Mouse (Mus musculus) midbrain, embryonic 15.5 days (tissue): ENCODE data around the gene Mrpl36. TPM values are rescaled to one million over a fixed set of nuclear protein-coding genes. Genes with fewer than 3 reads are reported as not detected.

ENCODE experiments used
- ATAC-seq: fragments of 200-750 bp; cut with Nextera tagmentation; replicated peaks from 2 replicates; pipeline ENCODE4 v1.8.0; 2017; ENCODE audit warnings: moderate TSS enrichment
- H3K27ac ChIP-seq: fragments of 300-500 bp; sonication (generic); 2 replicates; pipeline ENCODE4 v1.5.1; 2015; ENCODE audit warnings: mild to moderate bottlenecking, inconsistent platforms
- H3K27me3 ChIP-seq: fragments of 300-500 bp; sonication (generic); replicated peaks from 2 replicates; pipeline ENCODE4 v1.6.1; 2015; ENCODE audit warnings: inconsistent platforms
- H3K36me3 ChIP-seq: fragments of 300-500 bp; sonication (generic); replicated peaks from 2 replicates; pipeline ENCODE4 v1.6.1; 2015; ENCODE audit warnings: inconsistent platforms
- H3K4me1 ChIP-seq: fragments of 300-500 bp; sonication (generic); 2 replicates; pipeline ENCODE4 v1.6.1; 2015; ENCODE audit warnings: inconsistent platforms
- H3K4me2 ChIP-seq: fragments of 300-500 bp; sonication (generic); 2 replicates; pipeline ENCODE4 v1.6.1; 2015; ENCODE audit warnings: inconsistent platforms, mild to moderate bottlenecking, moderate library complexity
- H3K4me3 ChIP-seq: fragments of 300-500 bp; sonication (generic); 2 replicates; pipeline ENCODE4 v1.5.1; 2015; ENCODE audit warnings: mild to moderate bottlenecking, inconsistent platforms
- H3K9ac ChIP-seq: fragments of 300-500 bp; sonication (generic); 2 replicates; pipeline ENCODE4 v1.6.1; 2015; ENCODE audit warnings: mild to moderate bottlenecking, inconsistent platforms
- H3K9me3 ChIP-seq: fragments of 300-500 bp; sonication (generic); 2 replicates; pipeline ENCODE4 v1.6.1; 2016; ENCODE audit warnings: inconsistent platforms
- WGBS: fragments of 180-500 bp; shearing (Covaris S2); methylation state at CpG from one replicate; pipeline ENCODE4 v1.1.7; 2015; ENCODE audit warnings: mixed read lengths; 5-methylcytosine and 5-hydroxymethylcytosine counted together
- polyA plus RNA-seq: library from polyadenylated mRNA; unstranded; fragments of >200 nt; fragmentation: Nextera tagmentation; extraction: Ambion mirVana; gene quantifications from 2 replicates; pipeline ENCODE4 v1.2.1, GENCODE M21; 2015

The Mrpl36 gene
- polyA plus RNA-seq, 1 experiment from 2014 or later, result 74.3 TPM

DNA sequence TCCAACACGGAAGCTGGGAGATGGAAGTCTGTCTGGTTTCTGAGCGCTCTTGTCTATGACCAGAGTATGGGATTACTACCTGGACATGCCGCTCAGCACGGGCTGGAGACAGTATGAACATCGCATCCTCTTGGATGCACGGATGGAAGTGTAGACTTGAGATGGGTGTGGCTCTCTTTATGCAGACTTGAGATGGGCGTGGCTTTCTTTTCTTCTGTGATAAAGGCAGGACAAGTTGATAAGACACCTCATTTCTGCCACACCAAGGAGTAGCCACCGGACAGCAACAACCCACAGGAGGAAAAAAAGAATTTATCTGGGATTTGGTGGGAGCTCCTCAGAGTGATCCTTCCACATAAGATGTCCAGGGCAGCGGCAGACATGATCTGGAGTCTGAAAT is 22.4 kb downstream of the Mrpl36 start:
- no peak overlapping the region for H3K9ac ChIP-seq
- H3K4me2 ChIP-seq, result no peak overlapping the region
- H3K9me3 ChIP-seq, result no peaks in the 10 kb centered on the region
- no peaks in the 10 kb centered on the region for H3K27me3 ChIP-seq
- no peaks in the 10 kb centered on the region for H3K4me1 ChIP-seq
- no peaks in the 10 kb centered on the region for H3K36me3 ChIP-seq
- ATAC-seq, result no peak
- WGBS, result 89% methylated on average over 9 of the region's 9 CpGs
- no peak overlapping the region for H3K4me3 ChIP-seq
- H3K27ac ChIP-seq, result no peak overlapping the region

DNA sequence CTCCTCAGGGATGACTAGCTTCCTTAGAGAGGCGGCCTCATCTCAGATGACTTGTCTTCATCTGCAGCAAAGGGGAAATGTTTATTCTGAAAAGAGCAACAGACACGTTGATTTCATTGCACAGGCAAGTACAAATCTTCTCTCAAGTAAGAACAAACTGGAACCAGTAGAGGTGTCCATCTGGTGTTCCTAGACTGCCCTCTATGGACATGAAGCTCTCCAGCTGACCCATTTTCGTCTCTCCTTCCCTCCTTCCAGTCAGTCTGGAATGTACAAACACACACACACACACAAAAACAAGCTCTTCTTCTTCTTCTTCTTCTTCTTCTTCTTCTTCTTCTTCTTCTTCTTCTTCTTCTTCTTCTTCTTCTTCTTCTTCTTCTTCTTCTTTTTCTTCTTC is 23.6 kb downstream of the Mrpl36 start:
- Histone ChIP-seq H3K9ac (no peak overlapping the region), H3K27me3 (no peaks in the 10 kb centered on the region), H3K36me3 (no peaks in the 10 kb centered on the region), H3K4me2 (no peak overlapping the region), H3K4me3 (no peak overlapping the region), H3K27ac (no peak overlapping the region), H3K4me1 (no peaks in the 10 kb centered on the region), H3K9me3 (no peaks in the 10 kb centered on the region)
- 76% methylated on average over 3 of the region's 3 CpGs for WGBS
- ATAC-seq, result no peak

DNA sequence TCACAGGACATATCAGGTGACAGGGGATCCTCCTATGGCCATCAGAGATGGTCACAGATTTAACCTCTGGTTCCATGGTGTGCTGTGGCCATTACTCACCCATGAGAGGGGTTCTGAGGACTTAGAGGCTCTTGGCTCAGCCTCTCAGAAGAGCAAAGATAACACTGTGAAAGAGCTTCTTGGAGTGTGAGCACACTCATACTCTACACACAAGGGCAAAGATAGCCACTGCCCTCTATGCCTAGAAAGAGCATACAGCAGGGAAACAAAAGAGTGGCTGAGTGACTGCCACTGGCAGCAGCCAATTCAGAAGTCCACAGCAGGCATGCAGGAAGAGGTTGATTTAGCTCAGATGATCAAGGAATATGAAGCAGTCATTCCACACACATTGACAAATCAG is 24.2 kb downstream of the Mrpl36 start:
- Histone ChIP-seq H3K27me3 (no peaks in the 10 kb centered on the region), H3K9me3 (no peaks in the 10 kb centered on the region), H3K36me3 (no peaks in the 10 kb centered on the region), H3K4me2 (no peak overlapping the region), H3K4me1 (no peaks in the 10 kb centered on the region), H3K4me3 (no peak overlapping the region), H3K27ac (no peak overlapping the region), H3K9ac (no peak overlapping the region)
- ATAC-seq, result no peak

DNA sequence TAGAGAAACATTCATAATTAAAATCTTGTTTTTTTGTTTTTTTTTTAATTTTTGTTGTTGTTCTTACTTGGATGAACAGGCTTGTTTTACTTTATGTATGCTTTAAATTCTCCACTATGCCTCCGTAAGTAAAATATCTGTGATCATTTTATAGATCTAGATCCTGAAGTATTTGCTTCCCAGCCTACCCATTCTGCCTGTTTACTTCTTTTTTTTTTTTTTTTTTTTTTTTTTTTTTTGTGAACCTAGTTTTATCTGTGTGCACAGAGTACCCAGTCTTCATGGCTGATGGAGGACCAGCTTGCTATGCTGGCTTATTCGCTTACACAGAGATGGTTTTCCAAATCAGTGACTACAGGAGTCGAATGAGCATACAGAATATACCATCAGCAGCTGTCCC is 28.8 kb downstream of the Mrpl36 start:
- H3K9ac ChIP-seq, result no peak overlapping the region
- no peaks in the 10 kb centered on the region for H3K36me3 ChIP-seq
- no peak overlapping the region for H3K27ac ChIP-seq
- ATAC-seq, result no peak
- H3K9me3 ChIP-seq, result no peaks in the 10 kb centered on the region
- H3K4me1 ChIP-seq, result no peaks in the 10 kb centered on the region
- H3K27me3 ChIP-seq, result no peaks in the 10 kb centered on the region
- H3K4me2 ChIP-seq, result no peak overlapping the region
- 88% methylated on average over 3 of the region's 3 CpGs for WGBS
- H3K4me3 ChIP-seq, result no peak overlapping the region

DNA sequence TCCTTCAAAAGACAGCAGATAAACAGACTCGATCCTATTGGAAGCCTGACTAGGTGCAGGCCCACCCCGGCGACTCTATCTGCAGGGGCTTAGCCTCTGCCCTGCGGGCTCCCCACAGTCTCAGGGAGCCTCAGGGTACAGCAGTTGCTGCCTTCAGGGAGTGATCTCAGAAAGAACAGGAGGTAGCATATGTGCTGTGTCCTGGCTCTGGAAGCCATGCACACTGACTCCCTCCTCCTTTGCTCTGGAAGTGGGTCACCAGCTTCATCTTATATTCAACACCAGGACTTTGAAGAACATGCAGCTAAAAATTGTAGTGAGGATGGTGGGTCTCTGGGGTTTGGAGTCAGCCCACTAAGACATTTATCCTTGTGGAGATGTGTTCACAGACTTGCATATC is 45.1 kb downstream of the Mrpl36 start:
- no peak overlapping the region for H3K27ac ChIP-seq
- no peak overlapping the region for H3K4me3 ChIP-seq
- H3K27me3 ChIP-seq, result no peaks in the 10 kb centered on the region
- no peak overlapping the region for H3K4me2 ChIP-seq
- H3K9ac ChIP-seq, result no peak overlapping the region
- WGBS, result 65% methylated on average over 4 of the region's 4 CpGs
- H3K4me1 ChIP-seq, result no peaks in the 10 kb centered on the region
- no peaks in the 10 kb centered on the region for H3K9me3 ChIP-seq
- ATAC-seq, result no peak
- no peaks in the 10 kb centered on the region for H3K36me3 ChIP-seq

- Histone ChIP-seq H3K27ac (no peak overlapping the region), H3K9ac (no peak overlapping the region), H3K4me3 (no peak overlapping the region), H3K4me2 (no peak overlapping the region), H3K9me3 (no peaks in the 10 kb centered on the region), H3K27me3 (no peaks in the 10 kb centered on the region), H3K36me3 (no peaks in the 10 kb centered on the region), H3K4me1 (no peaks in the 10 kb centered on the region)
- WGBS, result 46% methylated on average over 2 of the region's 2 CpGs
- no peak for ATAC-seq
These were observed 46.3 kb downstream of the Mrpl36 start for GRCm38 (mm10) chr13:73374612-73375011.

GRCm38 (mm10) chr13:73377637-73378036 is 49.3 kb downstream of the Mrpl36 start:
- no peaks in the 10 kb centered on the region for H3K9me3 ChIP-seq
- H3K4me2 ChIP-seq, result no peak overlapping the region
- no peak overlapping the region for H3K27ac ChIP-seq
- no peaks in the 10 kb centered on the region for H3K4me1 ChIP-seq
- no peak overlapping the region for H3K4me3 ChIP-seq
- no peak for ATAC-seq
- H3K9ac ChIP-seq, result no peak overlapping the region
- H3K27me3 ChIP-seq, result no peaks in the 10 kb centered on the region
- WGBS, result 87% methylated on average over 9 of the region's 9 CpGs
- no peaks in the 10 kb centered on the region for H3K36me3 ChIP-seq

Other genes with a start within 250 kb of the Mrpl36 start
- gene Irx4, start 68.0 kb upstream of the Mrpl36 start, polyA plus RNA-seq, result 0.96 and 1.7 TPM in 2 replicates
- 390 and 410 TPM in 2 replicates for gene Ndufs6, start within 50 bp of the Mrpl36 start, polyA plus RNA-seq
- gene Lpcat1, start 138.7 kb downstream of the Mrpl36 start, polyA plus RNA-seq, result 64.4 and 66.7 TPM in 2 replicates
- gene Slc6a3, start 208.2 kb downstream of the Mrpl36 start, polyA plus RNA-seq, result 10.9 and 13.3 TPM in 2 replicates